Mouse (Mus musculus): ENCODE measurements at regions not wholly inside any gene's neighbourhood (a gene's known extent, or its start where the extent isn't known, plus 50 kb on each side); places are given as distances from the start of the nearest gene placed in this dataset.

DNA sequence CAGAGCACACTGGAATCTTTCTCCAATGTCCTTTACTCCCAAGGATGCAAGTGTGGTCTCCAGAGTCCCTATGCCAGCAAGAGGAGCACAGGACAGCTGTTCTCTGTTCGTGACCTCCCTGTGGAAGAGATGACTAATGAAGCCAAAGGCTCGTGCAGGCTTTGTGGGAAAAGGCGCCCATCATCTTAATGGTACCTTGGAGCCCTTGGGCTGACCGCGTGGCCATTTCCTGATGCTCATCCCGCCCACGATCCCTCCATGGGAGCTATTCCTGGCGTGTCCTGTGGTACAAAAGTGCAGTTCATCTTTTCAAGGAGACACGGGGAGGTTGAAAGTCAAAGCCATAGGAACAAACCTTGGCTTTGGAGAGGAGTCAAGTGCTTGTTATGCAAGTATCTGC lies 55.2 kb upstream of the Gli2 start:
- Histone ChIP-seq H3K9me3 (ENCODE audit: low read length) (no peaks in the 10 kb centered on the region), H3K36me3 (ENCODE audit: insufficient read depth, low read length) (no peaks in the 10 kb centered on the region), H3K9ac (replicated peaks; ENCODE audit: low read length, poor library complexity, severe bottlenecking) (no peak overlapping the region), H3K27ac (ENCODE audit: low read depth, low read length) (no peak overlapping the region), H3K4me3 (ENCODE audit: low read depth, low read length) (no peak overlapping the region), H3K4me1 (ENCODE audit: insufficient read depth, low read length) (no peaks in the 10 kb centered on the region), H3K4me2 (ENCODE audit: low read depth, low read length, poor library complexity, severe bottlenecking) (no peak overlapping the region), H3K27me3 (ENCODE audit: insufficient read depth, low read length) (no peaks in the 10 kb centered on the region)
- no peak for TF ChIP-seq CTCF (IDR thresholded peaks at IDR 0.05)
- DNase-seq (ENCODE audit: low spot score) (no peak), ATAC-seq (ENCODE audit: low FRiP score) (no peak)
- 94% methylated on average over 9 of the region's 9 CpGs for WGBS

DNA sequence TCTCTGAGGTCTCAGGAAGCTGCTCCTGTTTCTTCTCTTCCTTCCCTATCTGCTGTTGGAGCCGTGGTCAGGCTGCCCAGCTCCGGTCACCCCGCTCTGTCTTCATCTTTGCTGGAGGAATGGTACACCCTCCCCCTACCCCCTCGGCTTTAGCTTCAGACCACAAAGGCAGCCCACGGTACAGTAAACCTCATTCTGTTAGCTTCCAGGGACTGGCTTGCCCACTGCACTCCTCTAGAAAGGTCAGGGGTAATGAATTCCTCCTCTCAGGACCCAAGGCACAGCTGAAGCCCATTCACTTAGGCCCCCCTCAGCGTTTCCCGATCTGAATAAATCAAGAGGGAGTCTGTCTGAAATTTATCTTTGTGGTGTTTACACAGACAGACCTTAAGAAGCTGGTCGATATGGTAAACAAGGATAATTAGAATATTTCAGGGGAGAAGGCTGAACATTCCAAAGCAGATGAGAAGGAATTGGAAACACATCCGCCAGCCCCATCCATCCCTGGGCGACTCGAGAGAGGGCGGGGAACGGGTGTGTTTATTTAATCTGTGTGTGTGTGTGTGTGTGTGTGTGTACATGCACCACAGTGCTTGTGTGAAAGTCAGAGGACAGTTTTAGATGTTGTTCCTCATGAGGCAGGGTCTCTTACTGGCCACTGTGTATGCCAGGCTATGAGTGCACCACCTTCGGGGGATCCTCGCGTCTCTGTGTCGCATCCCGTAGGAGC lies 53.0 kb upstream of the Gli2 start:
- no peak for TF ChIP-seq CTCF (IDR thresholded peaks at IDR 0.05)
- H3K9me3 ChIP-seq (ENCODE audit: low read length), result no peaks in the 10 kb centered on the region
- no peak overlapping the region for H3K9ac ChIP-seq (replicated peaks; ENCODE audit: low read length, poor library complexity, severe bottlenecking)
- no peaks in the 10 kb centered on the region for H3K27me3 ChIP-seq (ENCODE audit: insufficient read depth, low read length)
- no peak for ATAC-seq (ENCODE audit: low FRiP score)
- H3K4me2 ChIP-seq (ENCODE audit: low read depth, low read length, poor library complexity, severe bottlenecking), result no peak overlapping the region
- no peak overlapping the region for H3K4me3 ChIP-seq (ENCODE audit: low read depth, low read length)
- H3K27ac ChIP-seq (ENCODE audit: low read depth, low read length), result no peak overlapping the region
- no peak for DNase-seq (ENCODE audit: low spot score)
- H3K36me3 ChIP-seq (ENCODE audit: insufficient read depth, low read length), result no peaks in the 10 kb centered on the region
- no peaks in the 10 kb centered on the region for H3K4me1 ChIP-seq (ENCODE audit: insufficient read depth, low read length)
- 72% methylated on average over 18 of the region's 18 CpGs for WGBS

Measured in midbrain, postnatal 0 days (tissue).